Mouse (Mus musculus) heart, embryonic 11.5 days (tissue): ENCODE measurements around the gene Hip1. TPM values are rescaled to one million over a fixed set of nuclear protein-coding genes. Genes with fewer than 3 reads are reported as not detected.

ENCODE experiments used
- ATAC-seq: fragments of 200-750 bp; cut with Nextera tagmentation; replicated peaks from 2 replicates; pipeline ENCODE4 v1.8.0; 2017; ENCODE audit warnings: moderate library complexity; ENCODE audit not compliant: insufficient number of reproducible peaks, low FRiP score, low TSS enrichment
- H3K27ac ChIP-seq: fragments of 300-500 bp; sonication (generic); 2 replicates; pipeline ENCODE4 v1.5.1; 2014; ENCODE audit warnings: mild to moderate bottlenecking, low read depth, low read length
- H3K27me3 ChIP-seq: fragments of 300-500 bp; sonication (generic); 2 replicates; pipeline ENCODE4 v1.6.1; 2014; ENCODE audit warnings: mild to moderate bottlenecking, low read length, mixed read lengths; ENCODE audit not compliant: control insufficient read depth, insufficient read depth
- H3K36me3 ChIP-seq: fragments of 300-500 bp; sonication (generic); 2 replicates; pipeline ENCODE4 v1.6.1; 2014; ENCODE audit warnings: mild to moderate bottlenecking, low read length, moderate library complexity, mixed read lengths; ENCODE audit not compliant: control insufficient read depth, insufficient read depth
- H3K4me1 ChIP-seq: fragments of 300-500 bp; sonication (generic); 2 replicates; pipeline ENCODE4 v1.6.1; 2014; ENCODE audit warnings: low read length; ENCODE audit not compliant: control insufficient read depth, insufficient read depth
- H3K4me2 ChIP-seq: fragments of 300-500 bp; sonication (generic); 2 replicates; pipeline ENCODE4 v1.6.1; 2014; ENCODE audit warnings: mild to moderate bottlenecking, moderate library complexity
- H3K4me3 ChIP-seq: fragments of 300-500 bp; sonication (generic); 2 replicates; pipeline ENCODE4 v1.5.1; 2014; ENCODE audit warnings: low read depth, low read length
- H3K9ac ChIP-seq: fragments of 300-500 bp; sonication (generic); 2 replicates; pipeline ENCODE4 v1.6.1; 2014; ENCODE audit warnings: mild to moderate bottlenecking, low read depth, low read length, moderate library complexity
- H3K9me3 ChIP-seq: fragments of 300-500 bp; sonication (generic); replicated peaks from 2 replicates; pipeline ENCODE4 v1.6.1; 2016; ENCODE audit warnings: low read length; ENCODE audit not compliant: control insufficient read depth
- WGBS: fragments of 180-500 bp; shearing (Covaris S2); extraction: QIAGEN DNeasy Blood & Tissue Kit; methylation state at CpG from one replicate; pipeline ENCODE4 v1.1.7; 2014; ENCODE audit not compliant: insufficient replicate concordance; 5-methylcytosine and 5-hydroxymethylcytosine counted together
- polyA plus RNA-seq: library from polyadenylated mRNA; unstranded; fragments of >200 nt; fragmentation: Nextera tagmentation; extraction: Ambion mirVana; gene quantifications from 2 replicates; pipeline ENCODE4 v1.2.1, GENCODE M21; 2014

The Hip1 gene
- polyA plus RNA-seq, 1 experiment from 2014 or later: 37.6 TPM

DNA sequence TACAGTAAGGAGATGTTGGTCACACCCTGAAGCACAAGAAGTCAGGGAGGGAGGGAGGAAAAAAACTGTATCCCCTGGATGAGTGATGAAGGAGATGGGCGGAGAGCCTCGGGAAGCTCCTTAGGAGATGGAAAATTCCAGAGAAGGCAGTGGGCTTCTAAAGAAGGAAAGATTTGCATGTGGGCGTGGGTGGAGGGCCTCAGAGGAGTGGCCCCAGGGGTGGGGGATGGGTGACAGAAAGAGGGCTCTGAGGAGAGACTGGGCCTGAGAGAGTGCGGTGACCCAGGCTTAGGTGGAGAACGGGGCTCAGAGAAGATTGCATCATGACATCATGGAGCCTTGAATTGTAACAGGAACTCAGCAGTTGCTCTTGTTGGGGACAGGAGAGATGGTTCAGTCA lies 39.5 kb downstream of the Hip1 start:
- whole genome bisulfite sequencing: 46% methylated on average over 5 of the region's 5 CpGs

DNA sequence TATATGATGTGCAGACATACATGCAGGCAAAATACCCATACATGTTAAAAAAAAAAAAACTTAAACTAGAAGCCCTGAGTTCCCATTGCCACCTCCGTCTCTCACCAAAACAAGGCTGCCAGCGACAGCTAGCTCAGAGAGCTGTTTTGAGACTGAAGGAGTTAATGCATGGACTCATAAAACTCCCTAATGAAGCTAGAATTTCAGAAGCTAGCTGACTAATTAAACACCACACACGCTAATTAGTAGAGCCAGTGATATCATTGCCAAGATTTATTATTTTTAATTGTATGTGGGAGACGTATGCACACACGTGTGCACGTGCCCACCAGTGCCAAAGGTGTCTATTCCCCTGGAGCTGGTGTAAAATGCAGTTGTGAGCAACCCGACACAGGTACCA lies 42.0 kb downstream of the Hip1 start:
- WGBS: 84% methylated on average over 7 of the region's 7 CpGs
- Histone ChIP-seq H3K4me3 (no peak overlapping the region), H3K4me1 (peaks cover 3% of the 10 kb centered on the region), H3K9ac (no peak overlapping the region), H3K27ac (no peak overlapping the region), H3K4me2 (no peak overlapping the region), H3K27me3 (no peaks in the 10 kb centered on the region), H3K36me3 (no peaks in the 10 kb centered on the region), H3K9me3 (no peaks in the 10 kb centered on the region)
- ATAC-seq: no peak

More for the DNA sequence above, 39.5 kb downstream of the Hip1 start:
- H3K27ac ChIP-seq: no peak overlapping the region
- no peaks in the 10 kb centered on the region for H3K9me3 ChIP-seq
- H3K27me3 ChIP-seq: no peaks in the 10 kb centered on the region
- H3K9ac ChIP-seq: no peak overlapping the region
- ATAC-seq: no peak
- H3K4me1 ChIP-seq: peaks cover 3% of the 10 kb centered on the region; the same call in 1 of the 2 replicates
- no peak overlapping the region for H3K4me2 ChIP-seq
- H3K4me3 ChIP-seq: no peak overlapping the region
- no peaks in the 10 kb centered on the region for H3K36me3 ChIP-seq

DNA sequence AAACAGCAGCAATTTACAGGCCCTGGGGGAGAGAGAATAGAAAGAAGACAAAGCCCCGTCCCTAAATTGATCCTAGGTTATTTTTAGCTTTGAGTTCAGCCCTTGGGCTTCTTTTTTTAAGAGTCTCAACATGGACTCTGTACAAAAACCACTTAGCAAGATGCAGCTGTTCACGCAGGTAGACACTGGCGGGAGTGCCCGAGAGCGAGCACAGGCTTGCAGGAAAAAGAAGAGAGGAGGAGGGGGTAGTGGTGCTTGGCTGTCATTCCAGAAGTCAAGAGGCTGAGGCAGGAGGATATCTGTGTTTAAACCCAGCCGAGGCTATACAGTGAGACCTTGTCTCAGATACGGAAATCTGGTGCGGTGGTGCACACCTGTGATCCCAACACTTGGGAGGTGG lies 42.9 kb downstream of the Hip1 start:
- Histone ChIP-seq H3K4me3 (no peak overlapping the region), H3K9ac (no peak overlapping the region), H3K4me1 (peaks cover 5% of the 10 kb centered on the region), H3K9me3 (no peaks in the 10 kb centered on the region), H3K4me2 (no peak overlapping the region), H3K27me3 (no peaks in the 10 kb centered on the region), H3K36me3 (no peaks in the 10 kb centered on the region), H3K27ac (no peak overlapping the region)
- no peak for ATAC-seq
- 74% methylated on average over 8 of the region's 8 CpGs for WGBS

DNA sequence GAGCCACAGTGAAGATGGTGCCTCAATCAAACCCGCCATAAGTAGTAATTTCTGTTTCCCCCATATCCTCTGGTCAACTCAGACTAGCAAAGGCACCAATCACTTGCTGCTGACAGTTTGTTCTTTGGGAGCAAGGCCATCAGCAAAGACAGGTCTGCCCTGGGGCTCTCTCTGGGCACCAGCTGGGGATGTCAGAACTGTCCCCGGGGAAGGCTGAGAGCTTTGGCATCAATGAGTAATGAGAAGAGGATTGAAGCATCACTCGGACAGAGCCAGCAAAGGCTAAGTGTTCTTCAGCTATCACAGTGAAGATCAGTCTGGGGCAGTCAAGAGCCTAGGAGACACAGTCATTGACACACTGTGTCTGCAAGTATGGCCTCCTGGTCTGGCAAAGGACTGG lies 46.0 kb downstream of the Hip1 start:
- no peak overlapping the region for H3K27ac ChIP-seq
- WGBS: 57% methylated on average over 3 of the region's 3 CpGs
- no peaks in the 10 kb centered on the region for H3K27me3 ChIP-seq
- no peak overlapping the region for H3K4me3 ChIP-seq
- H3K4me1 ChIP-seq: peaks cover 5% of the 10 kb centered on the region
- H3K4me2 ChIP-seq: no peak overlapping the region
- ATAC-seq: no peak
- no peaks in the 10 kb centered on the region for H3K36me3 ChIP-seq
- H3K9me3 ChIP-seq: no peaks in the 10 kb centered on the region
- no peak overlapping the region for H3K9ac ChIP-seq

DNA sequence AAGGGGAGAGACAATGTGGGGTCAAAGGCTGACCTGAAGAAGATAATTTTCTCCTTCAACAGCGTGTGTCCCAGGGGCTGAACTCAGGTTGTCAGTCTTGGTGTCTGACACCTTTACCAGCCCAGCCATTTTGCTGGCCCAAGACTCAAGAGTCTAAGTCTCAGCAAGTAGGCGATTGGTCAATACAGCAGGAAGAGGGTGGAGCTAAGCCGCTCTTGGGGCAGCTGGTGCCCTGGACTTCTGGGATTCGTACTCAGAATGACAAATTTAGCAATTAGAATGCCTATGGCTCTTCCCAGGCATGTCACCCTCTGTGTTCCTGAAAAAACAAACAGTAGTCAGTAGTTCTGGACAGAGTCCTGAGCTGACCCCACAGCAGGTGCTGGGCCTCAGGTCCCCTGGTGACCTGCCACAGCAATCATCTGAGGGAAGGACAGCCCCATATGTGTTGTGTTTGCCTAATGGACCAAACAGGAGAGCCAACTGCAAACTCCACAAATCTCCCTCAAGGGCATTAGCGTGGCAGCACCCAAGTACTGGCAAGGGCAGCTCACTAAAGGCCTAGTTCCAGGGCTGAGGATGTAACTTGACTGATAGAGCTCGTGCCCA lies 47.5 kb downstream of the Hip1 start:
- ATAC-seq: no peak
- Histone ChIP-seq H3K9me3 (no peaks in the 10 kb centered on the region), H3K27me3 (no peaks in the 10 kb centered on the region), H3K36me3 (no peaks in the 10 kb centered on the region), H3K4me2 (no peak overlapping the region), H3K4me1 (peaks cover 5% of the 10 kb centered on the region), H3K9ac (0 out of 2 replicates have a peak overlapping the region, but pooled peaks have one; percentile 10), H3K4me3 (no peak overlapping the region), H3K27ac (no peak overlapping the region)
- WGBS: 74% methylated on average over 6 of the region's 6 CpGs

DNA sequence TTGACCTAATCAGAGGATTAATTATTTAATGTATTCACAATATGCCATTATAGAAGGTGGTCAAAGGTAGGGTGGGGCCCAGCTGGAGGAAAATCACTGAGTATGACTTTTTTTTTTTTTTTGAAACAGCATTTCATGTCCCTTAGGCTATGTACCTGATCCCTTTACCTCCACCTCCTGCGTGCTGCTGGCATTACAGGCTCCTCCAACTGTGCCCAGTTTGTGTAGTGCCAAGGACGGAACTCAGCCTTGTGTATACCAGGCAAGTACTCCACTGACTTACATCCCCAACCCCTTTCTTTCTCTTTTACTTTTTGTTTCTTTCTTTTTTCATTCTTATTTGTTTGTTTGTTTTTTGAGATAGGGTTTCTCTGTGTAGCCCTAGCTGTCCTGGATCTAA lies 48.4 kb downstream of the Hip1 start:
- H3K9me3 ChIP-seq: no peaks in the 10 kb centered on the region
- 84% methylated on average over 2 of the region's 2 CpGs for WGBS
- H3K27ac ChIP-seq: no peak overlapping the region
- H3K36me3 ChIP-seq: no peaks in the 10 kb centered on the region
- no peak overlapping the region for H3K4me2 ChIP-seq
- ATAC-seq: no peak
- H3K4me3 ChIP-seq: no peak overlapping the region
- peaks cover 5% of the 10 kb centered on the region for H3K4me1 ChIP-seq
- H3K9ac ChIP-seq: no peak overlapping the region
- no peaks in the 10 kb centered on the region for H3K27me3 ChIP-seq

DNA sequence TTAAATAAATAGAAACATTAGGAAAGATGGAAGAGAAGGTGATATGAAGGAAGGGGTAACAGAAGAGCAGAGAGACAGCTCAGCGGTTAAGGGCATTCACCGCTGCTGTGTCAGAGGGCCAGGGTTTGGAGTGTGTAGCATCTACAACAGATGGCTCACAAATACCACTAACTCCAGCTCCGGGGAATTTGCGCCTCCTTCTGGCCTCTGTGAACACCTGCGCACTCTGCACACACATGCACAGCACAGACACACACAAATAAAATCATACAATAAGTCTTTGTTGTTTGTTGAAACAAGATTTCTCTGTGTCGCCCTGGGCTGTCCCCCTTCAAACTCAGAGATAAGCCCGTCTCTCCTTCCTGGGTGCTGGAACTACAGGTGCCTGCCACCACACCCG lies 49.4 kb downstream of the Hip1 start:
- Histone ChIP-seq H3K9me3 (no peaks in the 10 kb centered on the region), H3K36me3 (no peaks in the 10 kb centered on the region), H3K9ac (no peak overlapping the region), H3K27me3 (no peaks in the 10 kb centered on the region), H3K4me1 (peaks cover 3% of the 10 kb centered on the region; the same call in 1 of the 2 replicates), H3K4me3 (no peak overlapping the region), H3K4me2 (no peak overlapping the region), H3K27ac (no peak overlapping the region)
- WGBS: 96% methylated on average over 8 of the region's 8 CpGs
- ATAC-seq: no peak

DNA sequence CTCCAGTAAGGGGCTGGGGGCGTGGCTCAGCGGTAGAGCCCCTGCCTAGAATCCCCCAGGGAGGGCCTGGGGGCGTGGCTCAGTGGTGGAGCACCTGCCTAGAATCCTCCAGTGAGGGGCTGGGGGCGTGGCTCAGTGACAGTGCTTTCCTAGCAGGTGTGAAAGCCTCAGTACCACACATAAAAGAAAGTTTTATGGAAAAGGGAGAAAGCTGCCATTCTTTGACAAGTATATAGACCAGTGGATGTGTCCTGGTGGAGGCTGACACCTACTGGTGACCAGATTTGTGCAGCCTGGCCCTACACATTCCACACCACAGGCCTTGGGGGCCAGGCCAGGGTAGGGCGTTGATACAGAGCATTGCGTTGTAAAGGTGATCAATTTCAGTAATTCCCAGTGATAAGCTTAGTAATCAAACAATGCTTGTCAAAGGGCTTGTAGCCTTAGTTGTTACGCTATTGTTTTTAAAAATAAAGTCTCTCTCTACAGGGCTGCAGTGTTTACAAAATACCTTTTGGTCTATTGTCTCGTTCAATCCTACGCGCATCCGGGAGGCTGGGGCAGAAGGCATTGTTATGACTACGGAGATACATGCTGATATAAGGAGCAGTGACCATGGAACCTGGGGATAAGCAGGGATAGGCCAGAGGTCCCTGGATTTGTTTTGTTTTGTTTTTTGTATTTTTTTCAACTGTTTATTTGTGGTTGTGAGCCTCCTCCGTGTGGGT lies 50.6 kb downstream of the Hip1 start:
- no peak for ATAC-seq

DNA sequence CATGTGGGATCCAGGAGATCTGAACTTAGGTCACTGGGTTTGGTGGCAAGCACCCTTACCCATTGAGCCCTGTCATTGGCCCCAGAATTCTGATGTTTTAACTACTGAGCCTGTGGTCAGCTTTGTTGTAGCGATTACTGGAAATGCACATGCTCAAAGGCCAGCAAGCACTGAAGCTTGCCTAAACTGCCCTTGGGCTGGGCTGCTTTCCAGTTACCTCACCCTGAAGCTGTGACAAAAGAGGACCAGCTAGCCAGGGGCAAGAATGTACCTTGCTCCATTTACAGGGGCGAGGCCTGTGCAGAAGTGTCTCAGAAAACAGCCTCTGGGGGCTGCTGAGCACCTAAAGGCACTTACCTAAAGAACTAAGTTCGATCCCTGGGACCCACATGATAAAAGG lies 51.8 kb downstream of the Hip1 start:
- Histone ChIP-seq H3K9ac (no peak overlapping the region), H3K9me3 (no peaks in the 10 kb centered on the region)

More for the DNA sequence above, 50.6 kb downstream of the Hip1 start:
- Histone ChIP-seq H3K9ac (no peak overlapping the region), H3K9me3 (no peaks in the 10 kb centered on the region), H3K27me3 (no peaks in the 10 kb centered on the region), H3K4me1 (peaks cover 8% of the 10 kb centered on the region), H3K36me3 (no peaks in the 10 kb centered on the region), H3K4me2 (no peak overlapping the region), H3K4me3 (no peak overlapping the region), H3K27ac (no peak overlapping the region)
- WGBS: 78% methylated on average over 13 of the region's 13 CpGs

More for the DNA sequence above, 51.8 kb downstream of the Hip1 start:
- Histone ChIP-seq H3K27ac (no peak overlapping the region), H3K4me1 (peaks cover 12% of the 10 kb centered on the region), H3K27me3 (no peaks in the 10 kb centered on the region), H3K4me2 (no peak overlapping the region), H3K4me3 (no peak overlapping the region), H3K36me3 (no peaks in the 10 kb centered on the region)
- no peak for ATAC-seq
- WGBS: 76% methylated on average over 3 of the region's 3 CpGs
